Mouse (Mus musculus): Measurements from ENCODE around the gene Pet117.

GRCm38 (mm10) chr2:144422094-144422675 is 53.4 kb downstream of the Pet117 start:
- TF ChIP-seq CTCF (IDR thresholded peaks at IDR 0.05; ENCODE audit: control insufficient read depth, insufficient read depth, insufficient read length) (no peak), MYOG (IDR thresholded peaks at IDR 0.05; ENCODE audit: control insufficient read depth, extremely low read depth, insufficient read length) (no peak)

Data from C2C12 (cell line).